Mouse (Mus musculus) adrenal gland, adult 18-20 months (tissue): ENCODE results near the gene Pkp4. TPM values are rescaled to one million over a fixed set of nuclear protein-coding genes. Genes with fewer than 3 reads are reported as not detected.

Source experiments
- DNase-seq, 2 experiments: peaks; one replicate each; pipeline ENCODE4 v3.0.0; 2021 to 2022; ENCODE audit warnings: low spot score in 2 of 2
- long read RNA-seq, 2 experiments: library from polyadenylated mRNA; stranded (forward); transcript quantifications; one replicate each; pipeline ENCODE4 v2.0.0; 2021
- total RNA-seq, 2 experiments: library from RNA; stranded (reverse); gene quantifications; 1 replicate in 1 of 2; 2 replicates in 1 of 2; pipeline ENCODE4 v1.2.3; 2021

Gene Pkp4
- 10 to 100 TPM; 49.1 to 51.9 TPM for total RNA-seq
- long read RNA-seq, experiment 1, full-length matches to known transcripts: 1 of 17 reads
- long read RNA-seq, experiment 1, partial matches to known transcripts: 10 of 17 reads
- long read RNA-seq, experiment 1, other reads (novel, unspliced or antisense): 6 of 17 reads
- long read RNA-seq, experiment 2, partial matches to known transcripts: 21 of 27 reads
- long read RNA-seq, experiment 2, other reads (novel, unspliced or antisense): 6 of 27 reads

- peak; percentile 80 to 85 for DNase-seq
Observed at GRCm38 (mm10) chr2:59160605-59160963, at the start of gene Pkp4, which contains the start of gene Ccdc148. Gene Pkp4 (plus strand): TSS chr2:59160850. Gene Ccdc148 (minus strand): TSS chr2:59160683.

GRCm38 (mm10) chr2:59129023-59129422, 31.6 kb upstream of the Pkp4 start:
- DNase-seq: no peak

- DNase-seq: no peak
Observed at GRCm38 (mm10) chr2:59129821-59130220, 30.8 kb upstream of the Pkp4 start.

- DNase-seq: no peak
Observed at GRCm38 (mm10) chr2:59131044-59131443, 29.6 kb upstream of the Pkp4 start.

- DNase-seq: no peak
Observed at GRCm38 (mm10) chr2:59155428-59155827, 5.2 kb upstream of the Pkp4 start.

- no peak for DNase-seq
Observed at GRCm38 (mm10) chr2:59158117-59158516, 2.5 kb upstream of the Pkp4 start.

- no peak for DNase-seq
Observed at GRCm38 (mm10) chr2:59159961-59160604, 567 bp upstream of the Pkp4 start.

- peak; percentile 25 to 50 for DNase-seq
Observed at GRCm38 (mm10) chr2:59161021-59161440, 381 bp downstream of the Pkp4 start.

GRCm38 (mm10) chr2:59161441-59162284, 1.0 kb downstream of the Pkp4 start:
- DNase-seq: peak; percentile 58 to 67

- no peak for DNase-seq
Observed at GRCm38 (mm10) chr2:59162285-59162600, 1.6 kb downstream of the Pkp4 start.

GRCm38 (mm10) chr2:59166976-59167375, 6.3 kb downstream of the Pkp4 start:
- DNase-seq: no peak

GRCm38 (mm10) chr2:59167830-59168229, 7.2 kb downstream of the Pkp4 start:
- no peak for DNase-seq

- no peak for DNase-seq
Observed at GRCm38 (mm10) chr2:59169572-59170207, 9.0 kb downstream of the Pkp4 start.

GRCm38 (mm10) chr2:59170208-59170589, 9.5 kb downstream of the Pkp4 start:
- DNase-seq: no peak

- no peak for DNase-seq
Observed at GRCm38 (mm10) chr2:59170593-59170992, 9.9 kb downstream of the Pkp4 start.

- no peak for DNase-seq
Observed at GRCm38 (mm10) chr2:59171533-59171932, 10.9 kb downstream of the Pkp4 start.

- DNase-seq: no peak
Observed at GRCm38 (mm10) chr2:59175926-59176325, 15.3 kb downstream of the Pkp4 start.

GRCm38 (mm10) chr2:59178191-59178590, 17.5 kb downstream of the Pkp4 start:
- no peak for DNase-seq

GRCm38 (mm10) chr2:59178960-59179359, 18.3 kb downstream of the Pkp4 start:
- no peak for DNase-seq

- DNase-seq: no peak
Observed at GRCm38 (mm10) chr2:59179487-59179886, 18.8 kb downstream of the Pkp4 start.

GRCm38 (mm10) chr2:59181321-59182113, 20.9 kb downstream of the Pkp4 start:
- no peak for DNase-seq
